Mouse (Mus musculus): ENCODE measurements around the gene Gpx7.

DNA sequence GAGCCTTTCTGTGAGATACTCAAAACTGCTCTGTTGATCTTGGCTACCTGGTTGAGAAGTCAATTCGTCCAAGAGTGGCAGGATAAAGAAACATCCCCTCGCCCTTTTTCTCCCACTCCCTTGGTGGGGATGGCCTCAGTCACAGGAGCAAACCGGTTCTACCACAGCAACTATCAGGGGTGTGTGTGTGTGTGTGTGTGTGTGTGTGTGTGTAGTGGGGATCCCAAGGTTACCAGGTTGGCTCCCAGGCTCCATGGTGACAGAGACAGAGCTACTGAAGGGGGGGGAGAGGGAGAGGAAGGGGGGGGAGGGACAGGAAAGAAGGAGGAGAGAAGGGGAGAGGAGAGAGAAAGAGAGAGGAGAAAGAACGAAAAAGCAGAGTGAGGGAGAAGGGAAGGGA, 19.7 kb downstream of the Gpx7 start:
- TF ChIP-seq CTCF (IDR thresholded peaks at IDR 0.05; ENCODE audit: control insufficient read depth, insufficient read depth, low read length) (no peak), POLR2A (IDR thresholded peaks at IDR 0.05; ENCODE audit: borderline replicate concordance, control insufficient read depth, low read depth, low read length) (no peak)

All from bone marrow, adult 2 months (tissue).